Mouse (Mus musculus): ENCODE data around the gene Tmem19. TPM values are rescaled to one million over a fixed set of nuclear protein-coding genes. Genes with fewer than 3 reads are reported as not detected.

The Tmem19 gene
- polyA plus RNA-seq, 1 experiment from 2014 or later: 29.5 TPM

DNA sequence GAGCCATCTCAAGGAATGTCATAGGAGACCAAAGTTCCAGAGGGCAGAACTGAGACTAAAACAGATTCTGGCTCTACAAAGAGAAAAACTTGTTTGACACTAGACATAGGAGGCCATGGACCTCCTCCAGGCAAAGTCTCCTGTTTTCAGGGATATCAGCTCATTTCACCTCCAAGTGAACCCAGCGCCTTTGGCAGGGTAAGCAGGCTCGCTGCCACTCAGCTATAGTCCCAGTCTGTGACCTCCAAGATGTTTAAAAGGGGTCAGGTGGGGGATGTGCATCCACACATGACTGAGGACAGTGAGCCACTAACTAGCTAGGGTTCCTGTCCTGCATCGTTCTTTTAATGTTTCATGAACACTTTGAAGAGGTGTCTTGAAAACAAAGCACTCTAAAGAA lies 49.6 kb downstream of the Tmem19 start:
- ChIA-PET CTCF (interaction anchor here (1.4 to 2.2 kb wide), 2 partner anchors 16 to 22 kb away, joined by 4 to 6 read pairs; no protein-coding TSS in a partner anchor), POLR2A (interaction anchor here (0.6 kb wide), 1 partner anchor 114 kb away, joined by 3 read pairs; no protein-coding TSS in a partner anchor)
- no peaks in the 10 kb centered on the region for H3K27me3 ChIP-seq
- in situ Hi-C loops (cut with MboI; ENCODE audit: low pct_unique_long_range_greater_than_20kb): loop anchor here (5.0 kb wide), 1 partner anchor 80 kb away; no protein-coding TSS in a partner anchor
- ATAC-seq: no peak
- no peak for TF ChIP-seq CTCF (IDR thresholded peaks at IDR 0.05)
- DNase-seq (ENCODE audit: low read depth, low spot score): no peak

DNA sequence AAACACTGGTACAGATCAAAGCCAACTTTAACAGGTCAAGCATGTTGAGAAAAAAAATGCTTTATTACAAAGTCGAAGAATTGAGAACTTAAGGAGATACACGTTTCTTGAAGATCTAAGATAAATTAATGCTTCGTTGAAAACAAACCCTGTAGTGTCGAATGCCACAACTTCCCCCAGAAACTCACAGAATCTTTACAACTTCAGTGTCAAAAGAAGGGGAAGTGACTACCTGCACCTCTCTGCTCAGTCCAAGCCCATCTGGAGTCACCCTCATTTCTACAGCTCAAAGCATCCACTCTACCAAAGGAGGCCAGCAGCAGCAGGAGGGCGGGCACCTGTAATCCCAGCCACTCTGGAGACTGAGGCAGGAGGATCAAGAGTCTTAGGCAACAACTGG lies 50.1 kb downstream of the Tmem19 start:
- ATAC-seq: no peak
- no peaks in the 10 kb centered on the region for H3K27me3 ChIP-seq
- POLR2A ChIA-PET: interaction anchor here (0.6 to 0.9 kb wide), 2 partner anchors 27 to 114 kb away, joined by 3 to 5 read pairs; no protein-coding TSS in a partner anchor
- DNase-seq (ENCODE audit: low read depth, low spot score): no peak
- in situ Hi-C loops (cut with MboI; ENCODE audit: low pct_unique_long_range_greater_than_20kb): loop anchor here (5.0 kb wide), 1 partner anchor 80 kb away; no protein-coding TSS in a partner anchor
- no peak for TF ChIP-seq CTCF (IDR thresholded peaks at IDR 0.05)
- CTCF ChIA-PET: interaction anchor here (1.4 to 1.8 kb wide), 2 partner anchors 11 to 16 kb away, joined by 4 to 5 read pairs; no protein-coding TSS in a partner anchor

DNA sequence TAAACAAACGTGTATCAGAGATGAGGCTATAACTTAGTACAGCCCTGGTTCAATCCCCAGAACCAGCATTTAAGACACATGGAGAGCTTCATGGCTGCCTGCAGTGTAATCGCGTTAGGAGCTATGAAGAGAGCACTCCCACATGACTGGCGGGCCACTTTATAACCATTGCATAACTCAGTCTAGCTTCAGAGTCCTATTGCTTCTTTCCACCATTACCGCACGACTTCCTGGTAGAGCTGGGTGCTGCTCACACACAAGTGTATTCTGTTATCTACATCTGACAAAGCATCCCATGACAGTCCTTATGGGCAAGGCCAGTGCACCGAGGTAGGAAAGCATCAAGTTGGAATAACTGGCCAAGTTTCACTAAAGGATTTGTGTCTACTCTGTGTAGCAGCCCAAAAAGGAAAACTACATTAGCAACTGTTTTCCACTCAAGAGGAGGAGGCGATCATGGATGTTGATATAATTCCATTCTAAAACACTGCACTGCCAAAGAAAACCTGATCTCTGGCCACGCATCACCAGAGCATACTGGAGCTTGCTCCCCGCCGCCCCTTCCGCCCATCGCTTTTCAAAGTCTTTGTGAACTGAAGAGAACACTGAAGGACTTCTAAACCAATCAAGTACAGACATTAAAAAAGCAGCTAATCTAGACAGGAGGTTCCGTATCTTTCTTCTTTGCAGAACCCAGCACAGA lies 50.9 kb downstream of the Tmem19 start:
- CTCF ChIA-PET: interaction anchor here (1.4 to 1.8 kb wide), 2 partner anchors 12 to 15 kb away, joined by 4 to 5 read pairs; no protein-coding TSS in a partner anchor

GRCm38 (mm10) chr10:115309191-115309590 lies 53.1 kb downstream of the Tmem19 start:
- ChIA-PET CTCF (interaction anchor here (1.4 kb wide), 1 partner anchor 11 kb away, joined by 4 read pairs; no protein-coding TSS in a partner anchor), POLR2A (no interaction called here)
- no peak for TF ChIP-seq CTCF (IDR thresholded peaks at IDR 0.05)
- ATAC-seq (no peak), DNase-seq (ENCODE audit: low read depth, low spot score) (no peak)
- no peaks in the 10 kb centered on the region for H3K27me3 ChIP-seq
- in situ Hi-C loops (cut with MboI; ENCODE audit: low pct_unique_long_range_greater_than_20kb): no loop called here

More for the DNA sequence above, 50.9 kb downstream of the Tmem19 start:
- no peak for TF ChIP-seq CTCF (IDR thresholded peaks at IDR 0.05)
- no peaks in the 10 kb centered on the region for H3K27me3 ChIP-seq
- POLR2A ChIA-PET: interaction anchor here (0.9 kb wide), 1 partner anchor 28 kb away, joined by 5 read pairs; no protein-coding TSS in a partner anchor
- no peak for DNase-seq (ENCODE audit: low read depth, low spot score)
- ATAC-seq: no peak
- in situ Hi-C loops (cut with MboI; ENCODE audit: low pct_unique_long_range_greater_than_20kb): loop anchor here (5.0 kb wide), 1 partner anchor 81 kb away; no protein-coding TSS in a partner anchor

GRCm38 (mm10) chr10:115307331-115307875 lies 54.9 kb downstream of the Tmem19 start:
- TF ChIP-seq CTCF (IDR thresholded peaks at IDR 0.05): no peak

GRCm38 (mm10) chr10:115298683-115299082 lies 63.6 kb downstream of the Tmem19 start:
- DNase-seq (ENCODE audit: low read depth, low spot score): no peak
- H3K27me3 ChIP-seq: no peaks in the 10 kb centered on the region
- no peak for TF ChIP-seq CTCF (IDR thresholded peaks at IDR 0.05)
- ChIA-PET POLR2A (no interaction called here), CTCF (interaction anchor here (1.4 kb wide), 1 partner anchor 10 kb away, joined by 4 read pairs; no protein-coding TSS in a partner anchor)
- in situ Hi-C loops (cut with MboI; ENCODE audit: low pct_unique_long_range_greater_than_20kb): no loop called here
- ATAC-seq: no peak

More at GRCm38 (mm10) chr10:115307331-115307875, 54.9 kb downstream of the Tmem19 start:
- ATAC-seq (no peak), DNase-seq (ENCODE audit: low read depth, low spot score) (no peak)
- ChIA-PET POLR2A (no interaction called here), CTCF (interaction anchor here (1.2 kb wide), 1 partner anchor 99 kb away, joined by 3 read pairs; no protein-coding TSS in a partner anchor)
- no peaks in the 10 kb centered on the region for H3K27me3 ChIP-seq
- in situ Hi-C loops (cut with MboI; ENCODE audit: low pct_unique_long_range_greater_than_20kb): no loop called here

DNA sequence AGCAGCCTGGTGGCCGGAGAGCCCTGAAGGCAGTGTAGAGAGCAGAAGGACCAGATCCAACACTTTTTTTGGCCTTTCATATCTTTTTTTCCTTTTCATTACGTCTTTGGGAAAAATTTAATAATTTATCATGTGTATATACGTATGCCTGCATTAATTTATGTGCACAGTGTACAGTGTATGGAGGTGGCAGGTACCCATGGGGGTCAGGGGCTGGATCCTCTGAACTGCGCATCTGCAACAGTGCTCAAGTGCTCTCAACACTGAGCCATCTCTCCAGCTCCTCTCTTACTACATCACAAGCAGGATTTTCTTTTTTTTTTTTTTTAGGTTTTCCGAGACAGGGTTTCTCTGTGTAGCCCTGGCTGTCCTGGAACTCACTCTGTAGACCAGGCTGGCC lies 64.7 kb downstream of the Tmem19 start:
- ATAC-seq (no peak), DNase-seq (ENCODE audit: low read depth, low spot score) (no peak)
- POLR2A ChIA-PET: interaction anchor here (1.4 kb wide), 1 partner anchor 18 kb away, joined by 3 read pairs; the partner anchor contains the start of gene Rab21
- H3K27me3 ChIP-seq: no peaks in the 10 kb centered on the region
- TF ChIP-seq CTCF (IDR thresholded peaks at IDR 0.05): no peak
- in situ Hi-C loops (cut with MboI; ENCODE audit: low pct_unique_long_range_greater_than_20kb): no loop called here
- CTCF ChIA-PET: interaction anchor here (0.9 to 1.4 kb wide), 2 partner anchors 9 to 11 kb away, joined by 3 to 4 read pairs; no protein-coding TSS in a partner anchor

GRCm38 (mm10) chr10:115296401-115296935 lies 65.8 kb downstream of the Tmem19 start:
- in situ Hi-C loops (cut with MboI; ENCODE audit: low pct_unique_long_range_greater_than_20kb): no loop called here
- ATAC-seq: no peak
- POLR2A ChIA-PET: no interaction called here
- no peak for DNase-seq (ENCODE audit: low read depth, low spot score)
- no peaks in the 10 kb centered on the region for H3K27me3 ChIP-seq
- CTCF ChIA-PET: interaction anchor here (0.9 to 1.1 kb wide), 2 partner anchors 15 to 21 kb away, joined by 3 to 4 read pairs; no protein-coding TSS in a partner anchor
- no peak for TF ChIP-seq CTCF (IDR thresholded peaks at IDR 0.05)

DNA sequence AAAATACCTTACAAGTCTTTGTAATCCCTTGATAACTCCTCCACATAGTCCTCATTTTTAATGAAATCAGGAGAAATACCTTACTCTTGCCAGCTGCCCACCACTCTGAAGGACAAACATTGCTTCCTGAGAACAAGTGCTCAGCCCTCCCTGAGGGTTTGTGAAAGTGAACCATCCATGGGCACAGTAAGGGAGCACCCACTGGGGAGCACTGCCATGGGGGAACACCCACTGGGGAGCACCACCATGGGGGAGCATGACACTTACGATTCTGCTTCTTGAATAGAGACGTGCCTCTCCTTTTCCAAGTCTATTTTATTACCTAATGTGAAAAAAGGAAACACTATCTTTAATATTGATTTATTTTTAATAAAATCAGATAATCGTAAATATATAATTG lies 67.1 kb downstream of the Tmem19 start:
- H3K27me3 ChIP-seq: no peaks in the 10 kb centered on the region
- ATAC-seq (no peak), DNase-seq (ENCODE audit: low read depth, low spot score) (no peak)
- in situ Hi-C loops (cut with MboI; ENCODE audit: low pct_unique_long_range_greater_than_20kb): no loop called here
- POLR2A ChIA-PET: no interaction called here
- no peak for TF ChIP-seq CTCF (IDR thresholded peaks at IDR 0.05)
- CTCF ChIA-PET: interaction anchor here (1.2 kb wide), 1 partner anchor 8 kb away, joined by 3 read pairs; no protein-coding TSS in a partner anchor

- POLR2A ChIA-PET: no interaction called here
- in situ Hi-C loops (cut with MboI; ENCODE audit: low pct_unique_long_range_greater_than_20kb): no loop called here
- DNase-seq (ENCODE audit: low read depth, low spot score) (no peak), ATAC-seq (no peak)
- CTCF ChIA-PET: interaction anchor here (1.2 kb wide), 1 partner anchor 8 kb away, joined by 3 read pairs; no protein-coding TSS in a partner anchor
- no peak for TF ChIP-seq CTCF (IDR thresholded peaks at IDR 0.05)
- H3K27me3 ChIP-seq: no peaks in the 10 kb centered on the region
Measured at GRCm38 (mm10) chr10:115294715-115295114, 67.6 kb downstream of the Tmem19 start.
